Comparison of ENCODE assay signal across 11 mouse cellular contexts in the genomic region with DNA sequence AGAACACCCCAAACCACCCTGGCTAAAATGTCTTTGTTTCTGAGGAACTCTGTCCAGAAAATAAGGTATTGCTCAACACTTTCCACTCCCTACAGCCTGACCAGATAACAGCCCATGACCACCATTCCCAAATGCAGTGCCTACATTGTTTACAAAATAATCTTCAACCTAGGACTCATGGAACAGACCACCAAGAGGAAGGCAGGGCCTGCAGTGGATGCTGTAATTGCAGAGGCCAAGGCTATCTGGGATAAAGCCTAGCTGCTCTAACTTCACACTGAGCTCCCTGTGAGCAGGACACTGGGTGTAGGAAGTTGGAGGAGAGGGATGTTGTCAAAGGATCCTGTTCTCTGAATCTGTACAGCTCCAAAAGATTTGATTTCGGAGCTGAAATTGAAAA.
"Had no signal": no experiment of that assay in that cellular context is flagged by ENCODE, and none has a peak within 500 bp of the region (broad histone marks: within the 10 kb centered on the region; RNA-seq: fewer than 3 reads in every experiment).

No protein-coding gene starts in this region.

- ATAC-seq: intestine, embryonic 16.5 days had no signal

- DNase-seq: kidney, adult 9 months; kidney, postnatal 10 days; kidney, postnatal 4 days; lung, embryonic 14.5 days; lung, postnatal 14 days; midbrain, embryonic 14.5 days; retina, postnatal 1 day; right cerebral cortex, postnatal 14 days; thymus, adult 2 months; thymus, postnatal 25 days had no signal
